8 mouse cellular contexts compared by ENCODE assay signal in genomic region chr10:44427891-44428361, GRCm38 (mm10).
A peak's percentile ranks its signal among the peaks of the same experiment; 100 is the strongest.
DNase-seq lines count a peak whose midpoint lies in the region; ATAC-seq and TF ChIP-seq lines count a peak whose summit lies in the region.

No protein-coding gene starts in this region.

- H3K27me3 ChIP-seq in midbrain, embryonic 11.5 days (ENCODE audit: control insufficient read depth, insufficient read depth, low read length) = peaks cover 6% of the 10 kb centered on the region
- no peaks in the 10 kb centered on the region; the same call in 1 of the 2 replicates for H3K27me3 ChIP-seq in midbrain, embryonic 16.5 days (ENCODE audit: control insufficient read depth, insufficient read depth, low read depth, low read length)
- no peaks in the 10 kb centered on the region for H3K27me3 ChIP-seq in forebrain, embryonic 11.5 days (ENCODE audit: control insufficient read depth, insufficient read depth, low read length)
- H3K27me3 ChIP-seq in kidney, postnatal 0 days (ENCODE audit: insufficient read depth, low read length) = no peaks in the 10 kb centered on the region
- no peaks in the 10 kb centered on the region for H3K27me3 ChIP-seq in neural tube, embryonic 14.5 days (ENCODE audit: control insufficient read depth, insufficient read depth, low read length)

- ATAC-seq in midbrain, embryonic 11.5 days (ENCODE audit: low FRiP score) = peak; percentile 62
- ATAC-seq in midbrain, embryonic 16.5 days = no peak
- peak; percentile 65; the same call in 1 of the 2 replicates for ATAC-seq in forebrain, embryonic 11.5 days (replicated peaks; ENCODE audit: low FRiP score)
- ATAC-seq in kidney, postnatal 0 days (replicated peaks; ENCODE audit: low FRiP score, low read depth) = peak; percentile 97
- ATAC-seq in neural tube, embryonic 14.5 days (ENCODE audit: low read depth) = peak; percentile 46; the same call in 1 of the 2 replicates
- ATAC-seq in megakaryocyte-erythroid progenitor cell, adult 5-6 weeks (replicated peaks; ENCODE audit: low FRiP score, low TSS enrichment, poor library complexity, severe bottlenecking) = no peak

- no peaks in the 10 kb centered on the region for H3K4me1 ChIP-seq in midbrain, embryonic 11.5 days (ENCODE audit: control insufficient read depth, insufficient read depth, low read length)
- H3K4me1 ChIP-seq in midbrain, embryonic 16.5 days (ENCODE audit: control insufficient read depth, insufficient read depth, low read length) = no peaks in the 10 kb centered on the region
- H3K4me1 ChIP-seq in forebrain, embryonic 11.5 days (replicated peaks; ENCODE audit: control insufficient read depth, insufficient read depth, low read length) = 0 out of 2 replicates have a peak, but pooled peaks cover 2% of the 10 kb centered on the region
- H3K4me1 ChIP-seq in kidney, postnatal 0 days (replicated peaks; ENCODE audit: insufficient read depth, low read length) = no peaks in the 10 kb centered on the region
- H3K4me1 ChIP-seq in neural tube, embryonic 14.5 days (ENCODE audit: control insufficient read depth, insufficient read depth, low read length) = no peaks in the 10 kb centered on the region

- H3K4me3 ChIP-seq in midbrain, embryonic 11.5 days (ENCODE audit: low read depth, low read length) = no peak overlapping the region
- no peak overlapping the region for H3K4me3 ChIP-seq in midbrain, embryonic 16.5 days (ENCODE audit: low read depth, low read length)
- no peak overlapping the region for H3K4me3 ChIP-seq in forebrain, embryonic 11.5 days (ENCODE audit: low read depth, low read length)
- H3K4me3 ChIP-seq in kidney, postnatal 0 days (replicated peaks; ENCODE audit: low read depth, low read length) = no peak overlapping the region
- no peak overlapping the region for H3K4me3 ChIP-seq in neural tube, embryonic 14.5 days (ENCODE audit: low read depth, low read length)

- DNase-seq in midbrain, embryonic 11.5 days (ENCODE audit: low spot score, missing footprints) = peak; percentile 83
- DNase-seq in forebrain, embryonic 11.5 days (ENCODE audit: low spot score) = no peak
- DNase-seq in kidney, postnatal 0 days (ENCODE audit: low spot score) = peak; percentile 85
- DNase-seq in right cerebral cortex, postnatal 4 days = no peak
- DNase-seq in cerebellum, adult 18-20 months = no peak

- H3K27ac ChIP-seq in midbrain, embryonic 11.5 days (ENCODE audit: low read depth, low read length) = no peak overlapping the region
- H3K27ac ChIP-seq in midbrain, embryonic 16.5 days (ENCODE audit: low read length) = no peak overlapping the region
- H3K27ac ChIP-seq in forebrain, embryonic 11.5 days (ENCODE audit: low read depth, low read length) = no peak overlapping the region
- H3K27ac ChIP-seq in kidney, postnatal 0 days = peak overlapping the region; percentile 69
- no peak overlapping the region for H3K27ac ChIP-seq in neural tube, embryonic 14.5 days (ENCODE audit: low read depth, low read length)

- no peak overlapping the region for H3K9ac ChIP-seq in midbrain, embryonic 11.5 days (ENCODE audit: low read length)
- H3K9ac ChIP-seq in midbrain, embryonic 16.5 days (ENCODE audit: low read depth, low read length) = no peak overlapping the region
- H3K9ac ChIP-seq in forebrain, embryonic 11.5 days (ENCODE audit: low read length) = no peak overlapping the region
- H3K9ac ChIP-seq in kidney, postnatal 0 days (ENCODE audit: low read depth, low read length) = no peak overlapping the region
- H3K9ac ChIP-seq in neural tube, embryonic 14.5 days (replicated peaks; ENCODE audit: low read depth, low read length) = no peak overlapping the region

- H3K36me3 ChIP-seq in midbrain, embryonic 11.5 days (ENCODE audit: control insufficient read depth, insufficient read depth, low read length) = no peaks in the 10 kb centered on the region
- no peaks in the 10 kb centered on the region for H3K36me3 ChIP-seq in midbrain, embryonic 16.5 days (ENCODE audit: control insufficient read depth, insufficient read depth, low read length)
- no peaks in the 10 kb centered on the region for H3K36me3 ChIP-seq in forebrain, embryonic 11.5 days (ENCODE audit: control insufficient read depth, insufficient read depth, low read length)
- H3K36me3 ChIP-seq in kidney, postnatal 0 days (ENCODE audit: insufficient read depth, low read length) = no peaks in the 10 kb centered on the region
- H3K36me3 ChIP-seq in neural tube, embryonic 14.5 days (ENCODE audit: control insufficient read depth, insufficient read depth, low read length) = no peaks in the 10 kb centered on the region

- no peak overlapping the region for H3K4me2 ChIP-seq in midbrain, embryonic 11.5 days
- no peak overlapping the region for H3K4me2 ChIP-seq in midbrain, embryonic 16.5 days (ENCODE audit: low read length)
- H3K4me2 ChIP-seq in forebrain, embryonic 11.5 days (ENCODE audit: low read depth, low read length, severe bottlenecking) = no peak overlapping the region
- peak overlapping the region; percentile 31 for H3K4me2 ChIP-seq in kidney, postnatal 0 days (ENCODE audit: low read length)
- H3K4me2 ChIP-seq in neural tube, embryonic 14.5 days (ENCODE audit: low read depth, low read length) = no peak overlapping the region

- WGBS in midbrain, embryonic 11.5 days = 37% methylated on average over 12 of the region's 12 CpGs
- WGBS in midbrain, embryonic 16.5 days = 23% methylated on average over 12 of the region's 12 CpGs
- 32% methylated on average over 12 of the region's 12 CpGs for WGBS in forebrain, embryonic 11.5 days
- WGBS in kidney, postnatal 0 days = 32% methylated on average over 12 of the region's 12 CpGs
- WGBS in neural tube, embryonic 14.5 days = 32% methylated on average over 12 of the region's 12 CpGs

- TF ChIP-seq CTCF in kidney, postnatal 0 days (IDR thresholded peaks at IDR 0.05; ENCODE audit: low read depth) = no peak

- no peaks in the 10 kb centered on the region for H3K9me3 ChIP-seq in midbrain, embryonic 11.5 days (ENCODE audit: control insufficient read depth, low read length)
- no peaks in the 10 kb centered on the region for H3K9me3 ChIP-seq in midbrain, embryonic 16.5 days (replicated peaks; ENCODE audit: control insufficient read depth, low read length, poor library complexity, severe bottlenecking)
- H3K9me3 ChIP-seq in forebrain, embryonic 11.5 days (ENCODE audit: control insufficient read depth, low read length) = no peaks in the 10 kb centered on the region
- H3K9me3 ChIP-seq in kidney, postnatal 0 days (replicated peaks; ENCODE audit: low read length) = no peaks in the 10 kb centered on the region
- H3K9me3 ChIP-seq in neural tube, embryonic 14.5 days (ENCODE audit: control insufficient read depth, low read length) = no peaks in the 10 kb centered on the region

Comparison
In these comparisons a context has a peak if more than half of its experiments do, and no peak if none do; other contexts are left out.
1. ATAC-seq: peak in midbrain, embryonic 11.5 days (single experiment), forebrain, embryonic 11.5 days (single experiment), kidney, postnatal 0 days (single experiment) and neural tube, embryonic 14.5 days (single experiment); none in midbrain, embryonic 16.5 days (single experiment) and megakaryocyte-erythroid progenitor cell, adult 5-6 weeks (single experiment).
2. DNase-seq: peak in midbrain, embryonic 11.5 days (single experiment) and kidney, postnatal 0 days (single experiment); none in forebrain, embryonic 11.5 days (single experiment), right cerebral cortex, postnatal 4 days (single experiment) and cerebellum, adult 18-20 months (0 of 2).